Mouse (Mus musculus): ENCODE measurements around the gene Hectd3. TPM values are rescaled to one million over a fixed set of nuclear protein-coding genes. Genes with fewer than 3 reads are reported as not detected.

Gene Hectd3
- 12.9 and 14.7 TPM in 2 replicates for polyA plus RNA-seq (2014; fragmentation: Nextera tagmentation; extraction: Ambion mirVana)

DNA sequence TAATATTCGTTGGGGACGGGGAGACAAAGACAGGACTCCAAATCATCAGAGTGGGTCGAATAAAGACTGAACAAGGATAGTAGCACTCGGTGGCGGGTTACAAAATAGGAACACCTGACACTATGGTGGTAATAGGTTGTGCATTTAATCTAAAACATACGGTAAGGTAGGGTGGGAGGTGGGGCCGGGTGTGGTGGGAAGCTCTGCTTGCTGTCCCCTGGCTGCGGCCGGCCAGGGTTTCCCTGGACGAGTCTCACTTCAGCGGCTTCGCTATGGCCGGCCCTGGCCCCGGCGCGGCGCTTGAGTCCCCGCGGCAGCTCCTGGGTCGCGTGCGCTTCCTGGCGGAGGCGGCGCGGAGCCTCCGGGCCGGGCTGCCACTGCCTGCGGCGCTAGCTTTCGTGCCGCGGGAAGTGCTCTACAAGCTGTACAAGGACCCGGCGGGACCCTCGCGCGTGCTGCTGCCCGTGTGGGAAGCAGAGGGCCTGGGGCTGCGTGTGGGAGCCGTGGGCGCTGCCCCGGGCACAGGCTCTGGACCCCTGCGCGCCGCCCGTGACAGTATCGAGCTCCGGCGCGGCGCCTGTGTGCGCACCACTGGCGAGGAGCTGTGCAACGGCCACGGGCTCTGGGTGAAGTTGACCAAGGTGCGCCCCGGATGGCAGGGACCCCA is at the start of gene Hectd3:
TSS of gene Hectd3 (plus strand) at position 187 of the 667 bp plus-strand sequence.
- DNase-seq (ENCODE audit: low spot score) (peak; percentile 75), ATAC-seq (ENCODE audit: insufficient read depth, low FRiP score, low TSS enrichment) (peak; percentile 65)
- WGBS: 1% methylated on average over 50 of the region's 58 CpGs

DNA sequence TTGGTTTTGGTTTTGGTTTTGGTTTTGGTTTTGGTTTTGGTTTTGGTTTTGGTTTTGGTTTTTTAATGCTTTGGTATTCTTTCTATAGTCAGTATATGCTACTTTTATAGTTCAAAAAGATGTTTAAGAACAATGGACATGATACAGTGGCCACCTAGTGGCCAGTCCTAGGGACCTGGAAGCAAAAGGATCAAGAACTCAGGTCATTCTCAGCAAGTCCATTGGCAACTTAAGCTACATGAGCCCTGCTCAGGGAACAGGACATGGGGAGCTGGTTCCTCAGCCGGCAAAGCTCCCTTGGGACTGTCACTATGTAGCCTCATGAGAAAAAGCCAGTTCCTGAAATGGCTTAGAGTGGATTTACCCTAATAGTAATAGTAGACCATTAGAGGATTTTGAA is 43.5 kb upstream of the Hectd3 start:
- DNase-seq (ENCODE audit: low spot score): no peak
- Histone ChIP-seq H3K36me3 (ENCODE audit: control insufficient read depth, insufficient read depth, low read length) (no peaks in the 10 kb centered on the region), H3K4me2 (ENCODE audit: low read depth) (no peak overlapping the region), H3K4me1 (ENCODE audit: control insufficient read depth, insufficient read depth, low read length) (no peaks in the 10 kb centered on the region), H3K4me3 (ENCODE audit: low read depth, low read length) (no peak overlapping the region), H3K9me3 (ENCODE audit: control insufficient read depth, low read length) (no peaks in the 10 kb centered on the region), H3K27ac (ENCODE audit: low read depth, low read length) (no peak overlapping the region), H3K9ac (ENCODE audit: low read length) (no peak overlapping the region), H3K27me3 (ENCODE audit: control insufficient read depth, insufficient read depth, low read length) (no peaks in the 10 kb centered on the region)
- 41% methylated on average over 1 of the region's 1 CpGs for WGBS
- ATAC-seq (ENCODE audit: insufficient read depth, low FRiP score, low TSS enrichment): no peak

More for the DNA sequence above, at the start of gene Hectd3:
- Histone ChIP-seq H3K4me1 (ENCODE audit: control insufficient read depth, insufficient read depth, low read length) (peaks cover 17% of the 10 kb centered on the region), H3K27ac (ENCODE audit: low read depth, low read length) (peak within 1 kb of the TSS; percentile 82), H3K4me2 (ENCODE audit: low read depth) (peak within 1 kb of the TSS; percentile 99), H3K9me3 (ENCODE audit: control insufficient read depth, low read length) (no peaks in the 10 kb centered on the region), H3K27me3 (ENCODE audit: control insufficient read depth, insufficient read depth, low read length) (no peaks in the 10 kb centered on the region), H3K9ac (ENCODE audit: low read length) (peak within 1 kb of the TSS; percentile 84), H3K4me3 (ENCODE audit: low read depth, low read length) (peak within 1 kb of the TSS; percentile 98), H3K36me3 (ENCODE audit: control insufficient read depth, insufficient read depth, low read length) (peaks cover 2% of the 10 kb centered on the region; the same call in 1 of the 2 replicates)

DNA sequence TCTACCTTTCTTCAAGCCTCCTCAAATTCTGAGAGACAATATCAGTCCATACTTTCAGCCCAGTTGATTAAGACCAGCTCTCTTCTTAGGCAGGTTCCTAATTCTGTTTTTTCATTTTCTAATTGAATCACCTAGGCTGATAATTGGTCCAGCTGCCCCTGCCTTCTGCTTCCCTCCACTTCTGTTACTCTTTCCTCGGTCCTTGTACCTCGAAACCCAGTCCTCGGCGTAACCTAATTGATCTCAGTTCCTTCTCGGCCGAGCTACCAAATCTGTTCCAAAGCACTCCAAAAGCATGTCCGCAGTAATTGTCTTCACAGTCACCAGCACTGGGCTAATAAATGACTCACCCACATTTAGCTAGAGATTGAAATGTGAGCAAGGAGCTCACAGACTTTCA is 40.2 kb upstream of the Hectd3 start:
- DNase-seq (ENCODE audit: low spot score) (no peak), ATAC-seq (ENCODE audit: insufficient read depth, low FRiP score, low TSS enrichment) (no peak)
- H3K9ac ChIP-seq (ENCODE audit: low read length): no peak overlapping the region
- H3K36me3 ChIP-seq (ENCODE audit: control insufficient read depth, insufficient read depth, low read length): no peaks in the 10 kb centered on the region
- WGBS: 89% methylated on average over 7 of the region's 7 CpGs
- no peaks in the 10 kb centered on the region for H3K9me3 ChIP-seq (ENCODE audit: control insufficient read depth, low read length)
- no peak overlapping the region for H3K4me3 ChIP-seq (ENCODE audit: low read depth, low read length)
- no peak overlapping the region for H3K27ac ChIP-seq (ENCODE audit: low read depth, low read length)
- H3K27me3 ChIP-seq (ENCODE audit: control insufficient read depth, insufficient read depth, low read length): no peaks in the 10 kb centered on the region
- H3K4me2 ChIP-seq (ENCODE audit: low read depth): no peak overlapping the region
- no peaks in the 10 kb centered on the region for H3K4me1 ChIP-seq (ENCODE audit: control insufficient read depth, insufficient read depth, low read length)

DNA sequence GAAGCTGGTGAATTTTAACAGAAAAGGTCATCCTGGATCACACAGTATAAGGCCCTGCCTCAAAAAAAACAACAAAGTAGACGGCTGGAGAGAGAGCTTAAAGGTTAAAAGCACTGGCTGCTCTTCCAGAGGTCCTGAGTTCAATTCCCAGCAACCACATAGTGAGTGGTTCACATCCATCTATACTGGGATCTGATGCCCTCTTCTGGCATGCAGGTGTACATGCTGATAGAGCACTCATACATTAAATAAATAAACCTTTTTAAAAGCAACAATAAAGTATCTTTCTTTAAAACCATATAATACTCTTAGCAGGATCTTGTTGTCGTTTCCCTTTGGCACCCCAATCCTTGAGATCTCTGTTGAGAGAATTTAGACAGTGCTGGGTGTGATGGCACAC is 18.6 kb upstream of the Hectd3 start:
- Histone ChIP-seq H3K4me2 (ENCODE audit: low read depth) (no peak overlapping the region), H3K4me1 (ENCODE audit: control insufficient read depth, insufficient read depth, low read length) (no peaks in the 10 kb centered on the region), H3K4me3 (ENCODE audit: low read depth, low read length) (no peak overlapping the region), H3K9me3 (ENCODE audit: control insufficient read depth, low read length) (no peaks in the 10 kb centered on the region), H3K36me3 (ENCODE audit: control insufficient read depth, insufficient read depth, low read length) (no peaks in the 10 kb centered on the region), H3K9ac (ENCODE audit: low read length) (no peak overlapping the region), H3K27me3 (ENCODE audit: control insufficient read depth, insufficient read depth, low read length) (no peaks in the 10 kb centered on the region), H3K27ac (ENCODE audit: low read depth, low read length) (no peak overlapping the region)
- no peak for ATAC-seq (ENCODE audit: insufficient read depth, low FRiP score, low TSS enrichment)
- no peak for DNase-seq (ENCODE audit: low spot score)
- WGBS: 73% methylated on average over 2 of the region's 2 CpGs

DNA sequence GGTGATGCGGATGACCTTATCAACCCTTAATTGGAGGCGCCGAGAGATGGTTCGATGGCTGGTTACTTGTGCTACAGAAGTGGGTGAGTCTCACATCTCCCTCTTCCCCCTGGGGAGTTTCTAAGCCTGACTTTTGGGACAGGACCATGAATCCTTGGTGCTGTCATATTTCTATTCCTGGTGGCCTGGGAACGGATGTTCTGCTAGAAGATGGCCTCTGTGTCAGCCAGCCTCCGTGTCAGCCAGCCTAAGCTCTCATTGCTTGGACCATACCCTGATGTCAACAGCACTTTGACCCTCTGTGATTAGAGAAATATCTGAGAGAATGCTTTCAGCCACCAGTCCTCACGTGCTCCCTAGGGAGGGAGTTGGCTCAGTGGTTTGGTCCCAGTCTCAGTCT is 9.4 kb upstream of the Hectd3 start:
- no peak overlapping the region for H3K9ac ChIP-seq (ENCODE audit: low read length)
- H3K27me3 ChIP-seq (ENCODE audit: control insufficient read depth, insufficient read depth, low read length): no peaks in the 10 kb centered on the region
- 94% methylated on average over 7 of the region's 7 CpGs for WGBS
- DNase-seq (ENCODE audit: low spot score) (no peak), ATAC-seq (ENCODE audit: insufficient read depth, low FRiP score, low TSS enrichment) (no peak)
- H3K4me2 ChIP-seq (ENCODE audit: low read depth): no peak overlapping the region
- no peaks in the 10 kb centered on the region for H3K9me3 ChIP-seq (ENCODE audit: control insufficient read depth, low read length)
- H3K36me3 ChIP-seq (ENCODE audit: control insufficient read depth, insufficient read depth, low read length): no peaks in the 10 kb centered on the region; the same call in 1 of the 2 replicates
- H3K4me3 ChIP-seq (ENCODE audit: low read depth, low read length): no peak overlapping the region
- no peak overlapping the region for H3K27ac ChIP-seq (ENCODE audit: low read depth, low read length)
- no peaks in the 10 kb centered on the region for H3K4me1 ChIP-seq (ENCODE audit: control insufficient read depth, insufficient read depth, low read length)

DNA sequence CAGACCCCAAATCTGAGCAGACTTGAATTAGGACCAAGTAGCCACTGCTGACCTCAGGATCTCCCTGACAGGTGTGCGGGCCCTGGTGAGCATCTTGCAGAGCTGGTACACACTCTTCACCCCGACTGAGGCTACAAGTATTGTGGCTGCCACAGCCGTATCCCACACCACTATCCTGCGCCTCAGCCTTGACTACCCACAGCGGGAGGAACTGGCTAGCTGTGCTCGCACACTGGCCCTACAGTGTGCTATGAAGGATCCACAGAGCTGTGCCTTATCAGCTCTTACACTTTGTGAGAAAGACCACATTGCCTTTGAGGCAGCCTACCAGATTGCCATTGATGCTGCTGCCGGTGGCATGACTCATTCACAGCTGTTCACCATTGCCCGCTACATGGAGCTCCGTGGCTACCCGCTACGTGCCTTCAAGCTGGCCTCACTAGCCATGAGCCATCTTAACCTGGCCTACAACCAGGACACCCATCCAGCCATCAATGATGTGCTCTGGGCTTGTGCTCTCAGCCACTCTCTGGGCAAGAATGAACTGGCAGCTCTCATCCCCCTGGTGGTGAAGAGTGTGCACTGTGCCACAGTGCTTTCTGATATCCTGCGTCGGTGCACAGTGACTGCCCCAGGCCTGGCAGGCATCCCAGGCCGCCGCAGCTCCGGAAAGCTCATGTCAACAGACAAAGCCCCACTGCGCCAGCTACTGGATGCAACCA is 8.6 kb upstream of the Hectd3 start:
- H3K4me2 ChIP-seq (ENCODE audit: low read depth): no peak overlapping the region
- no peaks in the 10 kb centered on the region for H3K9me3 ChIP-seq (ENCODE audit: control insufficient read depth, low read length)
- 72% methylated on average over 17 of the region's 17 CpGs for WGBS
- H3K27ac ChIP-seq (ENCODE audit: low read depth, low read length): no peak overlapping the region
- no peaks in the 10 kb centered on the region; the same call in 1 of the 2 replicates for H3K36me3 ChIP-seq (ENCODE audit: control insufficient read depth, insufficient read depth, low read length)
- no peak overlapping the region for H3K9ac ChIP-seq (ENCODE audit: low read length)
- ATAC-seq (ENCODE audit: insufficient read depth, low FRiP score, low TSS enrichment): peak; percentile 61; the same call in 1 of the 2 replicates
- no peak overlapping the region for H3K4me3 ChIP-seq (ENCODE audit: low read depth, low read length)
- no peaks in the 10 kb centered on the region for H3K4me1 ChIP-seq (ENCODE audit: control insufficient read depth, insufficient read depth, low read length)
- no peaks in the 10 kb centered on the region for H3K27me3 ChIP-seq (ENCODE audit: control insufficient read depth, insufficient read depth, low read length)
- DNase-seq (ENCODE audit: low spot score): peak; percentile 66

DNA sequence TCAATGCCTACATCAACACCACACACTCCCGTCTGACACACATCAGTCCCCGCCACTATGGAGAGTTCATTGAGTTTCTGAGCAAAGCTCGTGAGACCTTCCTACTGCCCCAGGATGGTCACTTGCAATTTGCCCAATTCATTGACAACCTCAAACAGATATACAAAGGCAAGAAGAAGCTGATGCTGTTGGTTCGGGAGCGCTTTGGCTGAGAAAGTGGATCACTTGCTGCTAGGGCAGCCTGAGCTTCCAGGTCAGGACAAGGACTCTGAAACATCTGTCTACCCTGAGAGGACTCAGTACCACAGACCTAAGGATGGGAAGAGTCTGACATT is 8.0 kb upstream of the Hectd3 start:
- no peaks in the 10 kb centered on the region for H3K9me3 ChIP-seq (ENCODE audit: control insufficient read depth, low read length)
- no peak overlapping the region for H3K27ac ChIP-seq (ENCODE audit: low read depth, low read length)
- no peak for ATAC-seq (ENCODE audit: insufficient read depth, low FRiP score, low TSS enrichment)
- H3K27me3 ChIP-seq (ENCODE audit: control insufficient read depth, insufficient read depth, low read length): no peaks in the 10 kb centered on the region
- no peak overlapping the region for H3K9ac ChIP-seq (ENCODE audit: low read length)
- H3K4me2 ChIP-seq (ENCODE audit: low read depth): no peak overlapping the region
- H3K36me3 ChIP-seq (ENCODE audit: control insufficient read depth, insufficient read depth, low read length): no peaks in the 10 kb centered on the region; the same call in 1 of the 2 replicates
- no peak for DNase-seq (ENCODE audit: low spot score)
- no peaks in the 10 kb centered on the region for H3K4me1 ChIP-seq (ENCODE audit: control insufficient read depth, insufficient read depth, low read length)
- H3K4me3 ChIP-seq (ENCODE audit: low read depth, low read length): no peak overlapping the region
- 80% methylated on average over 5 of the region's 5 CpGs for WGBS

DNA sequence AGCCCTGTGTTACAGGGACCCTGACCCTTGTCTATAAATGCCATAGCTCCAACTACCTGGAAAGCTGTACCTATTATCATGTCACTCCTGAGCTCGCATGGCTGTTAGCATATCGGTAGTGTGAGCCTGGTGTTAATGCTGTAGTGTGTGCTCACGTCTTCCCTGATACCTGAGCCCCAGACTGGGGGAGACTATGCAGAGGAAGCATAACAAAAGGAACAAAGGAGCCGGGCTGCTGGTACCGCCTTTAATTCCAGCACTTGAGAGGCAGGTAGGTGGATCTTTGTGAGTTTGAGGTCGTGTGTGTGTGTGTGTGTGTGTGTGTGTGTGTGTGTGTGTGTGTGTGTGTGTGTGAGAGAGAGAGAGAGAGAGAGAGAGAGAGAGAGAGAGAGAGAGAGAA is 5.4 kb upstream of the Hectd3 start:
- Histone ChIP-seq H3K9me3 (ENCODE audit: control insufficient read depth, low read length) (no peaks in the 10 kb centered on the region), H3K27me3 (ENCODE audit: control insufficient read depth, insufficient read depth, low read length) (no peaks in the 10 kb centered on the region), H3K9ac (ENCODE audit: low read length) (no peak overlapping the region), H3K4me1 (ENCODE audit: control insufficient read depth, insufficient read depth, low read length) (peaks cover 6% of the 10 kb centered on the region; the same call in 1 of the 2 replicates), H3K36me3 (ENCODE audit: control insufficient read depth, insufficient read depth, low read length) (no peaks in the 10 kb centered on the region; the same call in 1 of the 2 replicates), H3K4me3 (ENCODE audit: low read depth, low read length) (no peak overlapping the region), H3K4me2 (ENCODE audit: low read depth) (no peak overlapping the region), H3K27ac (ENCODE audit: low read depth, low read length) (no peak overlapping the region)
- ATAC-seq (ENCODE audit: insufficient read depth, low FRiP score, low TSS enrichment): no peak
- 56% methylated on average over 6 of the region's 6 CpGs for WGBS
- DNase-seq (ENCODE audit: low spot score): no peak

DNA sequence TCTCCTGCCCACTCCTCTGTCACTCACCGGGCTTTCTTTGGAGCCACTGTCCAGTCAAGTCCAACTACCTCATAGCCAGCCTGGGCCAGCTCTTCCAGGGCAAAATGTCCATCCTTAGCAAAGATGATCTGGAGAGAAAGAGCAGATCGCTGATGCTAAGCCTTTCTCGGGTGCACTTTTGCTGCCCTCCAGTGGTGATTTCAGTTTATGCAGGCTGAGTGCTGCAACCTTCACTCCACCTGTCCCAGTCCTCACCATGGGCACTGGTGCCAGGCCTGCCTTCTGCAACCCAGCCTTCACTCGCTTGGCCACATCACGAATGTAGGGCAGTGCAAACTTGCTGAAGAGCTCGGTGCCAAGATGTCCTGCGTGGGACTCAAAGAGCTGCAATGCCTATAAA is 3.8 kb upstream of the Hectd3 start:
- H3K27me3 ChIP-seq (ENCODE audit: control insufficient read depth, insufficient read depth, low read length): no peaks in the 10 kb centered on the region
- no peaks in the 10 kb centered on the region for H3K9me3 ChIP-seq (ENCODE audit: control insufficient read depth, low read length)
- no peak for ATAC-seq (ENCODE audit: insufficient read depth, low FRiP score, low TSS enrichment)
- no peaks in the 10 kb centered on the region for H3K36me3 ChIP-seq (ENCODE audit: control insufficient read depth, insufficient read depth, low read length)
- no peak overlapping the region for H3K4me3 ChIP-seq (ENCODE audit: low read depth, low read length)
- no peak overlapping the region for H3K4me2 ChIP-seq (ENCODE audit: low read depth)
- H3K27ac ChIP-seq (ENCODE audit: low read depth, low read length): no peak overlapping the region
- peaks cover 17% of the 10 kb centered on the region for H3K4me1 ChIP-seq (ENCODE audit: control insufficient read depth, insufficient read depth, low read length)
- H3K9ac ChIP-seq (ENCODE audit: low read length): no peak overlapping the region
- DNase-seq (ENCODE audit: low spot score): peak; percentile 82
- WGBS: 18% methylated on average over 7 of the region's 7 CpGs
